Mouse (Mus musculus): ENCODE measurements at regions not wholly inside any gene's neighbourhood (a gene's known extent, or its start where the extent isn't known, plus 50 kb on each side); places are given as distances from the start of the nearest gene placed in this dataset.
"Not testable (repeated sequence)": the region's sequence is repeated elsewhere in the genome, so short reads cannot be mapped to it uniquely, and the experiment has no call there.

DNA sequence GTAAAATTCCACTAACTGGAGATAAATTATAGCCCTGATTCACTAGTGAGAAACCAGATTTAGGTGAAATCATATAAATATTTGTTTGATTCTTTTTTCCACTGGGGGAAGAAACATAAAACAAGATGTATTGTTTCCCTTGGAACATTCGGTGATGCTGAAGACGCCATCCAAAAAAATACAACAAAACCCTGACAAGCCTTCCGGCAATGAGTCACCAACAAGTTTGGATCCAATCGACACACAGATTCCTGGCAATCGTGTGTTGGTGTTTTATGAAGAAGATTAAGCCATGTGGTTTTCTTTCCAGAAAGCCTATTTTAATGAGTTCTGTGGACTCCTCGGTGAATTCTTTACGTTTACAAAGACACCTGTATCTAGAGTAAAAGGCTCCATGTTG is 157.2 kb upstream of the Supt20 start:
- ATAC-seq (replicated peaks; ENCODE audit: insufficient number of reproducible peaks, low FRiP score, low TSS enrichment, poor library complexity, severe bottlenecking): no peak

DNA sequence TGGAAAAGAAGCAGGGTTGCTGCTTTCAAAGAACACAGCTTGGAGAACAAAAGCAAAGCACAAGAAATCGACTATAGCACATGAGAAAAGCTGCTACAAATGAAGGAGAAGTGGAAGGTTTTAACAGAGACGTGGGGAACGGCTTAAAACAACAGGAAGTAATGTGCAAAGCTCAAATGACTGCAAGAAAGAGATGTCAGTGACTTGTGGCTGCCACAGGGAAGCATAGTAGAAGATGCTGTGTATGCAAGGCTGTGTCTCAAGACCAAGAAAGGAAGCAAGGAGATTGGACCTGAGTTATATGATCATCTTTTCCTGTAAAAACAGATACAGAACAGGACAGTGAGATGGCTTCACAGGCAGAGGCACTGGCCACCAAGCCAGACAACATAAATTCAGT is 154.6 kb upstream of the Supt20 start:
- no peak for ATAC-seq (replicated peaks; ENCODE audit: insufficient number of reproducible peaks, low FRiP score, low TSS enrichment, poor library complexity, severe bottlenecking)

DNA sequence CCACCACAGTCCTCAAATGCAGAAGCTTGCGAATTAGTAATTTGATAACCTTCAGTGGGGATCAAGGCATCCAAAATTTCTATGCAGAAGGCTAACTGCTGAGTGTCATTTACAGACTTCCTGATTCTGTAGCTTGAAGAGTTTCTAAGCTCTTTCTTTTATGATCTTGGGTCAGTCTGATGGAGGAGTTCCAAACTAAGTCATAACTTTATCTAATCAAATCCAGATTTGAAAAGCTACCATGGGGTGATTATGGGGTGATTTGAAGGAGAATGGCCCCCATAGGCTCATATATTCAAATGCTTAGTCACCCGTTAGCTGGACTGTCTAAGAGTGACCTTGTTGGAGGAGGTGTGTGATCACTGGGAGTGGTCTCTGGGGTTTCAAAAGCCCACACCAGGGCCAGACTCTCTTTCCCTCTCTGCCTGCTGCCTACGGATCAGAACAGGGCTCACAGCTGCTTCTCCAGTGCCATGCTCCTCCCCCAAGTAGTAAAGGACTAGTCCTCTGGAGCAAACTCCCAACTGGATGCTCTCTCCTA is 152.0 kb upstream of the Supt20 start:
- no peak for ATAC-seq (replicated peaks; ENCODE audit: insufficient number of reproducible peaks, low FRiP score, low TSS enrichment, poor library complexity, severe bottlenecking)

DNA sequence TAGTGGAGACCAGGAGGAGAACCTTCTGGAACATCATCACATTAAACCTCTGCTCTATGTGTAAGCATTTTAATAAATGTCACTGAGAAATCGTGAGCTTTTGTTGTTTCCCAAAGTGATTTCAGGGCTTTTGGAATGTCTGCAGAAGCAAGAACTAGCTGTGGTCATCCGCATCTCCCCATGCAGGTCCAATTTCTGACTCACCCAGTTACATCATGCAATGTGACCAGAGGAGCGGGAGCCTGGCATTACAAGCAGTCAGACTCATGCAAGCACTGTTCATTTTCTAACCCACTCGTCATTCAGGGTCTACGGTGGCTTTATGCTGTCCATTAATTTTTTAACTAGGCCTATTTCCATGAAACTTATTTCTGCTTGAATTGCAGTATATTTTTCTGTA is 151.2 kb upstream of the Supt20 start:
- ATAC-seq (replicated peaks; ENCODE audit: insufficient number of reproducible peaks, low FRiP score, low TSS enrichment, poor library complexity, severe bottlenecking): no peak

DNA sequence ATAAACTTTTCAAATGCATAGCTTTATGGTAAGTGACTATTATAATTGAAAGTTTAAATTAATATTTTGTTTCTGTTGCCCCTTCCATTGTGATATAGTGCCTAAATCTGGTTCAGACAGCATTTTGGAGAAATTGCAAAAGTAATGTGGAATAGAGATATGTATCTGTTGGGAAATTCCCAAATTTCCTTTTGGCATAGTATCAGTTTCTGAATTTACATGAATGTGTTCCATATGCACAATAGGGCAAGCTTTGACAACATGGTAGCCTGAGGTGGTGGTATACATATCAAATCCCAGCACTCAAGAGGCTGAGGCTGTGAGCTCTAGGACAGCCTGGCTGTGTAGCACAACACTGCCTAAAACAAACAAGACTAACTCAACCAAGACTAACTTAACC is 147.2 kb upstream of the Supt20 start:
- no peak for ATAC-seq (replicated peaks; ENCODE audit: insufficient number of reproducible peaks, low FRiP score, low TSS enrichment, poor library complexity, severe bottlenecking)

DNA sequence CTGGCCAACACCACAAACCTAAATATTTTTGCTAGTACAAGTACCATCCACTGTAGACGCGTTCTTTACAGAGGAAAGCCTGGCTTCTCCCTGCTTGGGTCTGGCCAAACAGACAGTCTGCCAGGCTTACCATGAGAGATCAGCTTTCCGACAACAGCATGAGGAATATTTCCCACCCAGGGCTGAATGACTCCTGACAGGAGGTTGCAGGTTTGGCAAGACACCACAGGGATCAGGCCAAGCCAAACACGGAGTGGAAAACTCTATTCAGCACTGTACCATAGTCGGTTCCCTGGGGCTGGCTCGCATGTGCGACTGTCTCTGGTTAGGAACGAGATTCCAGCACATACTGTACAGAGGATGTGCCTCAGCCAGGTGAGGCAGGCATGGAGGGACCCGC is 140.7 kb upstream of the Supt20 start:
- ATAC-seq (replicated peaks; ENCODE audit: insufficient number of reproducible peaks, low FRiP score, low TSS enrichment, poor library complexity, severe bottlenecking): no peak

DNA sequence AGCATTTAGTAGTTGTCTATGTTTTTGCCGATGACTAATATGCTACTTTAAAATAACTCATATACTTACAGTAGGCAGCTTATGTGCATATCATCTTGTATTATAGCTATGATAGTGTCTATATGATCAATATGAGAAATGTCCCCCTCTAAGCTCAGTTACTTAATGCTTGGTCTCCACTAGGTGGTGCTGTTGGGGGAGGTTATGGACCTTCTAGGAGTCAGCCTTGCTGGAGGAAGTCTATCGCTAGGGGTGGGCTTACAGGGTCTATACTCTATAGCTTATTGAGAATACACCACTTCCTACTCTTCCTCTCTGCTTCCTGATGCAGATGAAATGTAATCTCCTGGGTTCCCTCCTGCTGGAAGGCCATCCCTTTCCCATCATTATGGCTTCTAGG is 136.7 kb upstream of the Supt20 start:
- no peak for ATAC-seq (replicated peaks; ENCODE audit: insufficient number of reproducible peaks, low FRiP score, low TSS enrichment, poor library complexity, severe bottlenecking)

DNA sequence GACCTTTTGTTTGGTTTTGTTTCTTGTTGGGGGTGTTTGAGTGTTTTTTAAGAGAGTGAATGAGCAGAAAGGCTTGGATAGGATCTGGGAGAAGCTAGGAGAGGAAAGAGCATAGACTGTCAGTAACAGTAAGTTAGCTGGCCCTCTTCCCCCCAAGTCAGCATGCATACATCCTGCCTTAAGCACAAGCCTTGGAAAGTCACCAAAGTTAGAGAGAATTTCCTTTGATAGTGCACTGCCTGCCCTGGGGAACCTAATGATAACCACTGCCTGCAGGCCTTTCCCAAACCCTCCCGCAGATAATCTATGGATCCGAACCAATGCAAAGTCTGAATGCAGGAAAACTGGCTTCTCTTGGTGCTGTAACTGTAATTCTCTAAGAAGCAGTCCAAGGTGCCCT is 133.6 kb upstream of the Supt20 start:
- no peak for ATAC-seq (replicated peaks; ENCODE audit: insufficient number of reproducible peaks, low FRiP score, low TSS enrichment, poor library complexity, severe bottlenecking)

DNA sequence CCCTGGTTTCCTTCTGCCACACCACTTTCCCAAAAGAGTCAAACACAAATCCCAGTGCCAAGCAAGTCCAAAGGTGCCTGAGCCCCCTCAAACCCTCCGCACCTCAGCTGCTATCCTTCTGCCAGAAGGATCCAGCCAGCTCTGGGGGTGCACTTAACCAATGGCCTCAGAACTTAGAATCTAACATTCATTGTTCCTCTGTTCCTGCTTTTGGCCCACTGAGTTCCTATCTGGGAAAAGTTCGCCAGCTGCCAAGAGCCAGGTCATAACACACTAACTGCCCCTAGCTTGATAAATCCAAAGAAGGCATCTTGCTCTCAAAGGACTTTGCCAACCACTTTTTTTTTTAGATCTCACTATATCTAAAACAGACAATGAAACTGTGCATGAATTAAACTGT is 133.1 kb upstream of the Supt20 start:
- ATAC-seq (replicated peaks; ENCODE audit: insufficient number of reproducible peaks, low FRiP score, low TSS enrichment, poor library complexity, severe bottlenecking): no peak

DNA sequence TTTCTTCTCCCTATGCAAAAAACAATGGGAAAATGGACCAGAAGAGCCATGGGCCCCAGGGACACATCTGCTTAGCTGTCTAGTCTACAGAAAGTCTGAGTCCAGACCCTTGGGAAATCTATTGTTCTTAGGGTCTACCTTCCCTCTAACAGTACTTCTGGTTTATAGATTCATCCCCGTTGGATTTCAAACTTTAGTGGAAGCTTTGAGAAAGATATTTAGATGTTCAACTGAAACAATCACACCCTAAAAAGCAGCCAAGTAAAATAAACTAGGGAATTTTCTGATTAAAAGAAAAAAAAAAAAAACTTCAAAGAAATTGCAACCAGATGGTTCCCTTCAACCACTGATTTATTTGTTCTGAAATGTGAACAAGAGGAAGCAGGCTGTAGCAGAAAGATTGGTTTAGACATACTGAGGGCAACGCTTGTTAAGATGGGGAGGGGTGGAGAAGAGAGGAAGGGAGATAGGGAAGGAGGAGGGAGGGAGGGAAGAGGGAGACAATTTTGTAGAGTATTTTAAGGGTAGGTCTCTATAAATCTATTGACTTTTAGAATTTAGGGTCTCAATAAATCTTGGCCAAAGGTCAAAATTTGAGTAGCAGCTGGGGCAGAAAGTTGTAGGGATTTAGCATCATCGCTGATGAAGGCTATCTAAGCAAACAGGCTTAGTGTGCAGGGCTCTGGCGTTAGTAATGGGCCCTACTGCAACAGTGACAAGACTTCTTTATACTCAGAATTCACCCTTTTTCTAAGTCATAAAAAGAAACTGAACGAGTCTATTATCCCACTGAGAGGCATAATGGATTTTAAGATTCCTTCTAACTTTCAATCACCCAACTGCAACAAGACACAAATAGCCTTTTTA is 132.3 kb upstream of the Supt20 start:
- ATAC-seq (replicated peaks; ENCODE audit: insufficient number of reproducible peaks, low FRiP score, low TSS enrichment, poor library complexity, severe bottlenecking): no peak

DNA sequence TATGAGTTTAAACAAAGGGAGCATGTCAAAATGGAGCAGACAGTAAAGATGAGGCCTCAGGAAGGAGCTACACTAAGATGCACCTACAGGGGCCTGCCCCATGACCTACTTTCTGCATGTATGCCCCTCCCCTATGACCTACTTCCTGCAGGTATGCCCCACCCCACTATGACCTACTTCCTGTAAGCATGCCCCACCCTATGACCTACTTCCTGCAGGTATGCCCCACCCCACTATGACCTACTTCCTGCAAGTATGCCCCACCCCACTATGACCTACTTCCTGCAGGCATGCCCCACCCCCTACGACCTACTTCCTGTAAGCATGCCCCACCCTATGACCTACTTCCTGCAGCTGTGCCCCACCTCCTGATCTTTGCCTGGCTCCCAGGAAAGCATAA is 125.3 kb upstream of the Supt20 start:
- peak; percentile 78; the same call in 1 of the 2 replicates for ATAC-seq (replicated peaks; ENCODE audit: insufficient number of reproducible peaks, low FRiP score, low TSS enrichment, poor library complexity, severe bottlenecking)

DNA sequence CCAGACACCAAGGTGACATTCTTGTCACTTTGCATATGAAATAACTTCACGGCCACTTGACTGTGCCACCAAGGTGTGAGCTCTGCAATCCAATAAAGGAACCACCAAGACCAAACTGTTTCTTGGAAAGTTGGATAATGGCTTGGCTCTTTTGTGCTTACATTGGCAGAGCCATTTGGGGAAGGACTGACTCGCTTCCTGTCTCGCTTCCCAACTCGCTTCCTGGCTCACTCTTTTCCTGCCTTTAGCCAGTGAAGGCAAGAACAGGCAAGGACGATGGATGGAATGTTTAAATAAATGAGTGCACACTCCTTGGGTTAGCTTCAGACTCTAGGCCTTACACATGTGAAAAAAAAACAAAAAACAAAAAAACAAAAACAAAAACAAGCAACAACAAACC is 124.5 kb upstream of the Supt20 start:
- no peak for ATAC-seq (replicated peaks; ENCODE audit: insufficient number of reproducible peaks, low FRiP score, low TSS enrichment, poor library complexity, severe bottlenecking)

DNA sequence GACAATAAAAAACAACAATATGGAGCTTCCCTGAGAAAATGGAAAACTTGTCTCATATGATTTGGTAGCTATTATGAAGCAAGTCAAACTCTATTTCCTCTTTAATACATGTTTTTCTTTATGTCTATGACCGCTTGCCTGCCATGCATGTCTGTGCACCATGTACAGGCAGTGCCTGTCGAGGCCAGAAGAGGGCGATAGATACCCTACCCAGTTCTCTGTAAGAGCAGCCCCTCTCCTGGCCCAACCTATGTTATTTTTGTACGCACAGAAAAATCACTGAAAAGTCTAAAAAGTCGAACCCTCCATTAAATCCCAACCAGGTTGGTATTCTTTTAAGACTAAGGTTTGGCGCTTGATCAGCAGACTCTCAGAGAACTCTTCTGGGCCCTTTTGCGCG is 122.1 kb upstream of the Supt20 start:
- ATAC-seq (replicated peaks; ENCODE audit: insufficient number of reproducible peaks, low FRiP score, low TSS enrichment, poor library complexity, severe bottlenecking): no peak

DNA sequence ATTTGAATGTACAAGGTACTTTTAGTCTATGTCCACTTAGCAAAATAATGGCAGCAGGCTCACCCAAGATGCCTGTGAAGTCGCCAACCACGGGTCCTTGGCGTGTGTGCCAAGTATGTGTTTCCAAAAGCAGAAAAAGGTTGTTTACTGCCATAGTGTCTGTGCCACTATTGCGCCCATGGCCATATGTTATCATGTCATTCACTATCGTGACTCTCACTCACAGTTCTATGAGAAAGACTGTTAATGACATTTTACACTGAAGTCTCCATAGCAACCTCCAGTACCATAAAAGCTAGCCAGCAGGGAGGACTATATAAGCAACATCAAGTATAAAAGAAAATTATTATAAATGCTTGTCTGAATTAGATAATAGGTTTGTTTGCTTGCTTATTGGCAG is 114.8 kb upstream of the Supt20 start:
- no peak for ATAC-seq (replicated peaks; ENCODE audit: insufficient number of reproducible peaks, low FRiP score, low TSS enrichment, poor library complexity, severe bottlenecking)

DNA sequence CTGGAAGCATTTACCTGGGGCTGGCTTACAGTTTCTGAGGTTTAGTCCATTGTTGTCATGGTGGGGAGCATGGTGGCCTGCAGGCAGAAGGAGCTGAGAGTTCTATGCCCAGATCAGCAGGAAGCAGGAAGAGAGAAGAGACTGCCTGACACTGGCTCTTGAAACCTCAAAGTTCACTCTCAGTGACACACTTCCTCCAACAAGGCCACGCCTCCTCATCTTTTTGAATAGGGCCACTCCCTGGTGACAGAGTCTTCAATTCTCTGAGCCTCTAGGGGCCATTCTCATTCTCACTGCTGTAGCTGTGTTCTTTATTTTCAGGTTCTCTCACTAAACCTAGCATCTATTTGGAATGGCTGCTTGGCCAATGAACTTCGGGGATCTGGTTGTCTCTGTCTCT is 113.2 kb upstream of the Supt20 start:
- ATAC-seq (replicated peaks; ENCODE audit: insufficient number of reproducible peaks, low FRiP score, low TSS enrichment, poor library complexity, severe bottlenecking): no peak

DNA sequence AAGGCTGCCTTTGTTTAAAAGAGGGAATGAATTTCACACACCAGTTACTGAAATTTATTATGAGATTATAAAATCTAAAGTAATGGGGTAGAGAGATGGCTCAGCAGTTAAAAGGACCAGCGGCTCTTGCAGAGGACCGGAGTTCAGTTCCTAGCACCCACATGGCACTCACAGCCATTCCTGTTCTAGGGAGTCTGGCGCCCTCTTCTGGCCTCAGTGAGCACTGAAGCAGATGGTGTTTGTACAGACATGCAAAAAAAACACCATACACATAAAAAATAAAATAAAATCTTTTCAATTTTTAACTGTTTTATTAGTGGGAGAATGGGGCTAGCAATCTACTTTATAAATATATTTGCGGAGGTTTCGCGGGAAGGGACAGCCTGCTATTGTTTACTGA is 112.3 kb upstream of the Supt20 start:
- no peak for ATAC-seq (replicated peaks; ENCODE audit: insufficient number of reproducible peaks, low FRiP score, low TSS enrichment, poor library complexity, severe bottlenecking)

DNA sequence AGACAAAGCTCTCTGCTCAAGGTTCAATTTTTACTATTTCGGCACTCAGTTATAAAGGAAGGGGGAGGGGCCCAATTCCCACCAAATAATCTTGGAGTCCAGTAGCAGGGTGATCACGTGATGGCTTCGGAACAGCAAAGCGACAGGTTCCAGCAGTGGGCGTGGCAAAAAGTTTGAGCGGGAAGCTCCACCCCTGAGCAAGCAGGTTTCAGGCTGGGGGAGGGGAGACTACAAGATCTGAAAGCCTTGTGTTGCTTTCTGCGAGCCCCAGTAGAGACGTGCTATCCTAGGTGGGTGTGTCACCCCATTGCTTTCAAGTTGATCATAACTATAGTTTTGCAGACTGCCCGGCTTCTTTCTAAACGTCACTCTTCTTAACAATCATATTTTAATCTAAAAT is 106.8 kb upstream of the Supt20 start:
- not testable (repeated sequence) for ATAC-seq (replicated peaks; ENCODE audit: insufficient number of reproducible peaks, low FRiP score, low TSS enrichment, poor library complexity, severe bottlenecking)

DNA sequence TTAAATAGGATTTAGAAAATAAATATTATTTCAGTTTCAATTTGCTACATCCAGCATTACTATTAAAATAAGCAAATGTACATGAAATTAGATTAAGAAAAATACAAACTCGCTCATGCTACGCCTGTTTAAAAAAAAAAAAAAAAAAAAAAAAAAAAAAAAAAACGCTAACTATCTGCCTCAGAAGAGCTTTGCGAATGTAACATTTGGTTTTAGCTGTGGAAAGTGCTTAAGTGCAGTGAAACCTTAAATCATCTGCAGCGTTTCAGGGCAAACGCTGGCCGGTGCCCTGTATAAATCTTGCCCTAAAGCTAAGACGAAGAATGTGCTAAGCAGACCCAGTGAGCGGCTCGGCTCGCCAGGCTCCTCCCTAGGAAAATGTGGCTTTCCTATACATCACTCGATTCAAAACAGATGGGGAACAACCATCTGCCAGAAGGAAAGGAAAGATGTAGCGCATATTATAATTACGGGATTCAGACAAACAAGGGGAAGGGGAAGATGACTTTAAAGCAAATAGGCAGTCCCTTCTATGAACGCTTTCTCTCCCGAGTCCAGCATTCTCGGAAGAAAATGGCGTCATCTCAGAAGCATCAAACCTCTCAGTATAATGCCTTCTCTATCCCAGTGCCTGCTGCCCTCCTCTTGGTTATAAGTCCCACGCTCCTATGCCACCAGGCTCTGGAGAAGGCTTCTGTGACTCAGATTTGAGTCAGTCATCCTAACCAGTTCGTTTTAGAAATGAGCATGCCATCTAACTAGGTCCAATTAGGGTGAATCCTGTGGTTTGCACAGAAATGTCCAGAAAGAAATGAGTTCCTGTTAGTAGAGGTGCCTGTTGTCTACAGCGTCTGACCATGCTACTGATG is 105.2 kb upstream of the Supt20 start:
- ATAC-seq (replicated peaks; ENCODE audit: insufficient number of reproducible peaks, low FRiP score, low TSS enrichment, poor library complexity, severe bottlenecking): no peak

DNA sequence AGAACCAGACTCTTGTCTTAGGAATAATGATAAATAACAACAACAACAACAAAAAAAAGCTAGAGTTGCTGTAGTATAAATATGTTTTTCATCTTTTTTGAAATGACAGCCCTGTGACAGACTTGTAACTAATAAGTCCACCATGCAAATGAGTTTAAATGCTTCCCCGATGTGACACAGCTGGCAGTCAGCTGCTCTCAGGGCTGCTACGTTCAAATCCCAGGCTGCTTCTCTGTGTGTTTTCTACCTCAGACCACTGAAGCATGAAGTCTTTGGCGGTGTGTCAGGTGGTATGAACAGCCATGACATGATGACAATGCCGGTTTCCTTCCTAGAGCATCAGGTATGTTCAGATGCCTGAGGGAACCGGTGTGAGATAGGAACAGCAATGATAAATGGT is 104.4 kb upstream of the Supt20 start:
- ATAC-seq (replicated peaks; ENCODE audit: insufficient number of reproducible peaks, low FRiP score, low TSS enrichment, poor library complexity, severe bottlenecking): 0 out of 2 replicates have a peak, but pooled peaks have one; percentile 16

DNA sequence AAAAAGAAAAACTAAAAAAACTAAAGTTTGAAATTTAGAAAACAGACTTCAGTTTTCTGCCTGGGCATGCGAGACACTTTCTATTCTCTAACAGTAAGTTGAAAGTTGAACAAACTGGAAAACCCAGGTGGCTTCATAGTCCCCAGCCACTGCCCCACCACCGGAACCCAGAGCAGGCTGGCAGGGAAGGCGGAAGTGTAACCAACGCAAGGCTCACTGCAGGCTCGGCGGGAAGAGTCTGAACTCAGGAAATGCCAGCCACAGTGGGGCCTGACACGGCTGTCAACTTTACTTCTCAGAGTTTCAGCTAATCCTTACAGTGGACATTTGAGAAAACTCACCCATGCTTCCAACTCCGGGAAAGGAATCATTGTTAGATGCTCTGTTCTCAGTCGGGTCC is 102.6 kb upstream of the Supt20 start:
- ATAC-seq (replicated peaks; ENCODE audit: insufficient number of reproducible peaks, low FRiP score, low TSS enrichment, poor library complexity, severe bottlenecking): no peak

Measured in monocyte, adult 5-6 weeks (primary cell).